In the genomic region with DNA sequence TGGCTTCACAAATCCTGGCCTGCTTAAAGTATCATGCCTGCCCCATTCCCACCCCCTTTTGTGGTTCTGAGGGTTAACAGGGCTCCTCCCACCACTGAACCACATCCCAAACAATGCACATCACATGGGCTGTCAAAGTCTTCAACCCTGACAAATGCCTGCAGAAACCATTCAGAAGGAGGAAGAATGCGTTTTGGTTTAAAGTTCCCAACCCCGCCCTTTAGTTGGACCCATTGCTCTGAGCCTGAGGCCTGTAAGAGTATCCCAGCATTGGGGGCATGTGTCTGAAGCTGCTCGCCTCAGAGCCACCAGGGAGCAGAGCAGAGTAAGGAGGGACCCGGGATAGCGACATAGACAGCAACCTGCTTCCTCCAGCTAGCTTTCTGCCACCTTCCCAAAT, we compare ENCODE assay signal across 20 mouse cellular contexts. TPM values are rescaled to one million over a fixed set of nuclear protein-coding genes. Genes with fewer than 3 reads are reported as not detected.
DNase-seq lines count a peak whose midpoint lies in the region; ATAC-seq and TF ChIP-seq lines count a peak whose summit lies in the region.
"Had no signal": no experiment of that assay in that cellular context is flagged by ENCODE, and none has a peak within 500 bp of the region (broad histone marks: within the 10 kb centered on the region; RNA-seq: fewer than 3 reads in every experiment).

No protein-coding gene starts in this region.

- no peak overlapping the region for H3K9ac ChIP-seq in midbrain, embryonic 11.5 days (ENCODE audit: low read length)
- H3K9ac ChIP-seq in midbrain, embryonic 14.5 days (replicated peaks; ENCODE audit: low read length) = no peak overlapping the region
- H3K9ac ChIP-seq: lung, embryonic 15.5 days; midbrain, embryonic 13.5 days had no signal

- peak; percentile 25; the same call in 1 of the 2 replicates for ATAC-seq in frontal cortex, adult (ENCODE audit: low TSS enrichment)
- peak; percentile 51; the same call in 1 of the 2 replicates for ATAC-seq in midbrain, embryonic 11.5 days (ENCODE audit: low FRiP score)
- no peak for ATAC-seq in midbrain, embryonic 14.5 days (ENCODE audit: low FRiP score, low TSS enrichment)
- ATAC-seq: midbrain, embryonic 13.5 days had no signal

- DNase-seq in frontal cortex, postnatal 14 days (ENCODE audit: low spot score in 2 of 2) = no peak
- no peak for DNase-seq in midbrain, embryonic 11.5 days (ENCODE audit: low spot score, missing footprints)
- no peak for DNase-seq in midbrain, embryonic 14.5 days
- DNase-seq in R1 (ENCODE audit: low read depth, low spot score) = peak; percentile 77
- DNase-seq in left cerebral cortex, adult 11 months (ENCODE audit: low spot score) = no peak
- no peak for DNase-seq in layer of hippocampus, postnatal 25 days (ENCODE audit: extremely low spot score in 1 of 2, low spot score in 1 of 2)
- DNase-seq: cerebellum, adult 11-12 months; gastrocnemius, postnatal 25 days; heart, postnatal 36 days; kidney, adult 11 months; kidney, postnatal 4 days; retina, postnatal 1 day had no signal

- no peak overlapping the region for H3K4me3 ChIP-seq in midbrain, embryonic 11.5 days (ENCODE audit: low read depth, low read length)
- H3K4me3 ChIP-seq in midbrain, embryonic 14.5 days (replicated peaks; ENCODE audit: low read depth, low read length) = no peak overlapping the region
- no peak overlapping the region for H3K4me3 ChIP-seq in myocyte
- H3K4me3 ChIP-seq: lung, embryonic 15.5 days; midbrain, embryonic 13.5 days had no signal

- no peaks in the 10 kb centered on the region; the same call in 1 of the 2 replicates for H3K4me1 ChIP-seq in midbrain, embryonic 11.5 days (ENCODE audit: control insufficient read depth, insufficient read depth, low read length)
- no peaks in the 10 kb centered on the region for H3K4me1 ChIP-seq in midbrain, embryonic 14.5 days (ENCODE audit: control insufficient read depth, insufficient read depth, low read length)

- WGBS in midbrain, embryonic 11.5 days = 38% methylated on average over 5 of the region's 5 CpGs
- 30% methylated on average over 5 of the region's 5 CpGs for WGBS in midbrain, embryonic 14.5 days

- H3K36me3 ChIP-seq in midbrain, embryonic 11.5 days (ENCODE audit: control insufficient read depth, insufficient read depth, low read length) = no peaks in the 10 kb centered on the region
- no peaks in the 10 kb centered on the region for H3K36me3 ChIP-seq in midbrain, embryonic 14.5 days (ENCODE audit: control insufficient read depth, insufficient read depth, low read length)
- H3K36me3 ChIP-seq in myocyte (ENCODE audit: control insufficient read depth, insufficient read depth) = no peaks in the 10 kb centered on the region
- H3K36me3 ChIP-seq: lung, embryonic 15.5 days; midbrain, embryonic 13.5 days had no signal

- no peaks in the 10 kb centered on the region for H3K27me3 ChIP-seq in midbrain, embryonic 11.5 days (ENCODE audit: control insufficient read depth, insufficient read depth, low read length)
- no peaks in the 10 kb centered on the region for H3K27me3 ChIP-seq in midbrain, embryonic 14.5 days (ENCODE audit: control insufficient read depth, insufficient read depth, low read length)
- H3K27me3 ChIP-seq in myocyte (ENCODE audit: control insufficient read depth, insufficient read depth, insufficient read length) = no peaks in the 10 kb centered on the region
- H3K27me3 ChIP-seq: lung, embryonic 15.5 days; midbrain, embryonic 13.5 days had no signal

- H3K4me2 ChIP-seq in midbrain, embryonic 11.5 days = no peak overlapping the region
- no peak overlapping the region for H3K4me2 ChIP-seq in midbrain, embryonic 14.5 days (ENCODE audit: low read length)
- H3K4me2 ChIP-seq in myocyte (ENCODE audit: low read depth) = no peak overlapping the region
- H3K4me2 ChIP-seq: lung, embryonic 15.5 days; midbrain, embryonic 13.5 days had no signal

- H3K27ac ChIP-seq in midbrain, embryonic 11.5 days (ENCODE audit: low read depth, low read length) = no peak overlapping the region
- no peak overlapping the region for H3K27ac ChIP-seq in midbrain, embryonic 14.5 days (replicated peaks; ENCODE audit: low read depth, low read length)
- H3K27ac ChIP-seq: lung, embryonic 15.5 days; midbrain, embryonic 13.5 days had no signal

- no peak for TF ChIP-seq POLR2A in myocyte (IDR thresholded peaks at IDR 0.05; ENCODE audit: insufficient read length, low read depth)

- no peak overlapping the region for H3ac ChIP-seq in myocyte (ENCODE audit: control insufficient read depth, insufficient read length)

- H3K9me3 ChIP-seq in midbrain, embryonic 11.5 days (ENCODE audit: control insufficient read depth, low read length) = no peaks in the 10 kb centered on the region
- no peaks in the 10 kb centered on the region for H3K9me3 ChIP-seq in midbrain, embryonic 14.5 days (ENCODE audit: control insufficient read depth, low read length)
- H3K9me3 ChIP-seq: lung, embryonic 15.5 days; midbrain, embryonic 13.5 days had no signal

- no peaks in the 10 kb centered on the region for H3K79me2 ChIP-seq in myocyte (ENCODE audit: control insufficient read depth, insufficient read depth)

TF ChIP-seq in myocyte, 11 proteins besides CTCF, POLR2A, EP300 and RAD21:
- TF ChIP-seq SRF (IDR thresholded peaks at IDR 0.05; ENCODE audit: control insufficient read depth, insufficient read length, low read depth) = no peak
- TF ChIP-seq USF1 (IDR thresholded peaks at IDR 0.05; ENCODE audit: low read depth) = peak; percentile 46

RNA-seq across cellular contexts. Expression of a gene that starts 41.0 kb away (rescaled TPM):
- polyA plus RNA-seq in midbrain, embryonic 11.5 days (2014; fragmentation: Nextera tagmentation; extraction: Ambion mirVana) = 0.07 TPM in 1 of 2 replicates, not detected in the other
- not detected in 2 replicates for polyA plus RNA-seq in midbrain, embryonic 14.5 days (2014; fragmentation: Nextera tagmentation; extraction: Ambion mirVana)
- not detected for polyA plus RNA-seq in myocyte (2012; fragmentation: generic; extraction: Trizol)
- total RNA-seq in layer of hippocampus, postnatal 25 days (2021) = not detected
- total RNA-seq: adrenal gland, postnatal 4 days; gastrocnemius, postnatal 25 days; left cerebral cortex, adult 18-20 months had no signal
- polyA plus RNA-seq: embryonic facial prominence, embryonic 11.5 days; forebrain, embryonic 11.5 days; midbrain, embryonic 13.5 days had no signal
